Mouse (Mus musculus): ENCODE measurements around the gene Grsf1.

DNA sequence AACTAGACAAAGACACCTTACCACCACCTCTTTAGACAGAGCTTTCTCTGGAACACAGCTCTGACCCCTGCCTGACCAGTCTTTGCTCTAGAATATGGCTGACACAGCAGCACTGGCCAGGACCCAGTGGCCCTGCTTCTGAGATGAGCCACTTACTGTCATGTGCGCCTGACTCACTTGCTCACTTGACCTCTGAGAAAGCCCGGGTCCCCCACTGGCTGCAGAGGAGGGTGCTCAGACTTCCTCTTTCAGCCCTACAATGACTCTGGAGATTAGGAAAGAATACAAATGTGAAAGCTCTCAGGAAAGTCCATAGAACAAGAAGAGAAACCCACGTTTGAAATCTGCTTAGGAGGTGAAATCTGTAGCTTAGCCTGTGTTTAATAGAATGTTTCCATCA lies 45.1 kb downstream of the Grsf1 start:
- TF ChIP-seq CTCF (IDR thresholded peaks at IDR 0.05; ENCODE audit: control insufficient read depth, insufficient read depth, insufficient read length), result no peak
- no peak for TF ChIP-seq USF1 (IDR thresholded peaks at IDR 0.05; ENCODE audit: low read depth)
- no peak for TF ChIP-seq MYOG (IDR thresholded peaks at IDR 0.05; ENCODE audit: control insufficient read depth, extremely low read depth, insufficient read length)
- TF ChIP-seq MAX (IDR thresholded peaks at IDR 0.05), result no peak
- TF ChIP-seq MYOD1 (IDR thresholded peaks at IDR 0.05; ENCODE audit: control insufficient read depth, insufficient read length, low read depth), result no peak
- TF ChIP-seq CEBPB (IDR thresholded peaks at IDR 0.05; ENCODE audit: low read depth), result no peak
- TF ChIP-seq FOSL1 (IDR thresholded peaks at IDR 0.05; ENCODE audit: insufficient read depth, low read length, poor library complexity, severe bottlenecking), result no peak

Data from C2C12 (cell line).